In genomic region chr6:114918994-114919393, GRCm38 (mm10) we compare ENCODE assay signal across 7 mouse cellular contexts. TPM values are rescaled to one million over a fixed set of nuclear protein-coding genes. Genes with fewer than 3 reads are reported as not detected.
DNase-seq lines count a peak whose midpoint lies in the region; ATAC-seq and TF ChIP-seq lines count a peak whose summit lies in the region.

No protein-coding gene starts in this region.

- no peaks in the 10 kb centered on the region for H3K36me3 ChIP-seq in lung, postnatal 0 days (ENCODE audit: insufficient read depth, low read length)
- H3K36me3 ChIP-seq in forebrain, embryonic 15.5 days, result no peaks in the 10 kb centered on the region
- no peaks in the 10 kb centered on the region for H3K36me3 ChIP-seq in limb, embryonic 15.5 days
- H3K36me3 ChIP-seq in stomach, embryonic 16.5 days (ENCODE audit: control insufficient read depth, insufficient read depth, low read length), result no peaks in the 10 kb centered on the region

- 0 out of 2 replicates have a peak overlapping the region, but pooled peaks have one; percentile 87 for H3K9ac ChIP-seq in lung, postnatal 0 days (replicated peaks; ENCODE audit: low read depth)
- peak overlapping the region; percentile 52; the same call in 1 of the 2 replicates for H3K9ac ChIP-seq in forebrain, embryonic 15.5 days (replicated peaks)
- H3K9ac ChIP-seq in limb, embryonic 15.5 days, result peak overlapping the region; percentile 72; the same call in 1 of the 2 replicates
- 0 out of 2 replicates have a peak overlapping the region, but pooled peaks have one; percentile 87 for H3K9ac ChIP-seq in stomach, embryonic 16.5 days (ENCODE audit: low read length)

- TF ChIP-seq EP300 in lung, postnatal 0 days (IDR thresholded peaks at IDR 0.05), result no peak

- DNase-seq in lung, postnatal 0 days (ENCODE audit: low spot score), result no peak
- DNase-seq in lung, postnatal 10 days, result no peak
- no peak for DNase-seq in right cerebral cortex, postnatal 4 days
- no peak for DNase-seq in layer of hippocampus, postnatal 14 days (ENCODE audit: low spot score in 2 of 2)

- H3K4me3 ChIP-seq in lung, postnatal 0 days (ENCODE audit: low read depth, low read length), result peak overlapping the region; percentile 63
- H3K4me3 ChIP-seq in forebrain, embryonic 15.5 days, result peak overlapping the region; percentile 53
- peak overlapping the region; percentile 61 for H3K4me3 ChIP-seq in limb, embryonic 15.5 days
- H3K4me3 ChIP-seq in stomach, embryonic 16.5 days (replicated peaks; ENCODE audit: low read length), result peak overlapping the region; percentile 64

- TF ChIP-seq CTCF in lung, postnatal 0 days (IDR thresholded peaks at IDR 0.05), result no peak

- peaks cover 44% of the 10 kb centered on the region for H3K4me1 ChIP-seq in lung, postnatal 0 days (ENCODE audit: insufficient read depth, low read depth, low read length)
- H3K4me1 ChIP-seq in forebrain, embryonic 15.5 days, result peaks cover 73% of the 10 kb centered on the region
- H3K4me1 ChIP-seq in limb, embryonic 15.5 days, result peaks cover 61% of the 10 kb centered on the region
- peaks cover 54% of the 10 kb centered on the region for H3K4me1 ChIP-seq in stomach, embryonic 16.5 days (ENCODE audit: control insufficient read depth, insufficient read depth, low read length)

- peak overlapping the region; percentile 66 for H3K4me2 ChIP-seq in lung, postnatal 0 days (replicated peaks; ENCODE audit: low read depth, low read length)
- H3K4me2 ChIP-seq in forebrain, embryonic 15.5 days (replicated peaks), result peak overlapping the region; percentile 62
- H3K4me2 ChIP-seq in limb, embryonic 15.5 days, result peak overlapping the region; percentile 65
- H3K4me2 ChIP-seq in stomach, embryonic 16.5 days (ENCODE audit: low read depth, low read length), result peak overlapping the region; percentile 54

- H3K27ac ChIP-seq in lung, postnatal 0 days (ENCODE audit: low read length), result peak overlapping the region; percentile 90
- H3K27ac ChIP-seq in forebrain, embryonic 15.5 days (replicated peaks), result peak overlapping the region; percentile 58
- peak overlapping the region; percentile 91 for H3K27ac ChIP-seq in limb, embryonic 15.5 days
- H3K27ac ChIP-seq in stomach, embryonic 16.5 days (ENCODE audit: low read length), result peak overlapping the region; percentile 65; the same call in 1 of the 2 replicates

- 25% methylated on average over 6 of the region's 9 CpGs for WGBS in lung, postnatal 0 days
- 74% methylated on average over 9 of the region's 9 CpGs for WGBS in forebrain, embryonic 15.5 days
- WGBS in limb, embryonic 15.5 days, result 66% methylated on average over 9 of the region's 9 CpGs
- 76% methylated on average over 9 of the region's 9 CpGs for WGBS in stomach, embryonic 16.5 days

- H3K27me3 ChIP-seq in lung, postnatal 0 days (replicated peaks; ENCODE audit: insufficient read depth, low read length), result no peaks in the 10 kb centered on the region
- H3K27me3 ChIP-seq in forebrain, embryonic 15.5 days, result no peaks in the 10 kb centered on the region
- no peaks in the 10 kb centered on the region for H3K27me3 ChIP-seq in limb, embryonic 15.5 days
- no peaks in the 10 kb centered on the region for H3K27me3 ChIP-seq in stomach, embryonic 16.5 days (ENCODE audit: control insufficient read depth, insufficient read depth, low read length)

- H3K9me3 ChIP-seq in lung, postnatal 0 days (ENCODE audit: low read length), result no peaks in the 10 kb centered on the region
- no peaks in the 10 kb centered on the region for H3K9me3 ChIP-seq in forebrain, embryonic 15.5 days
- no peaks in the 10 kb centered on the region for H3K9me3 ChIP-seq in limb, embryonic 15.5 days
- H3K9me3 ChIP-seq in stomach, embryonic 16.5 days (replicated peaks; ENCODE audit: control insufficient read depth, low read length), result no peaks in the 10 kb centered on the region

- no peak for ATAC-seq in lung, postnatal 0 days
- no peak for ATAC-seq in forebrain, embryonic 15.5 days (replicated peaks)
- ATAC-seq in limb, embryonic 15.5 days (ENCODE audit: insufficient number of reproducible peaks, low FRiP score, low TSS enrichment, low read depth), result no peak
- no peak for ATAC-seq in stomach, embryonic 16.5 days (ENCODE audit: insufficient read depth, low FRiP score)

RNA-seq across cellular contexts. Expression of gene Vgll4, which starts 50.8 kb away (rescaled TPM):
- polyA plus RNA-seq in lung, postnatal 0 days (2015; fragmentation: Nextera tagmentation; extraction: Ambion mirVana), result 104 and 108 TPM in 2 replicates
- 83.1 and 88.6 TPM in 2 replicates for polyA plus RNA-seq in forebrain, embryonic 15.5 days (2015; fragmentation: Nextera tagmentation; extraction: Ambion mirVana)
- polyA plus RNA-seq in limb, embryonic 15.5 days (2015; fragmentation: Nextera tagmentation; extraction: Ambion mirVana), result 121 and 130 TPM in 2 replicates
- polyA plus RNA-seq in stomach, embryonic 16.5 days (2015; fragmentation: Nextera tagmentation; extraction: Ambion mirVana), result 75.1 and 77.1 TPM in 2 replicates
- total RNA-seq in layer of hippocampus, postnatal 14 days (2021), result 10 to 100 TPM; 33.3 to 36.2 TPM
